Mouse (Mus musculus) G1E-ER4 (cell line): ENCODE data around the gene Slc25a12. TPM values are rescaled to one million over a fixed set of nuclear protein-coding genes. Genes with fewer than 3 reads are reported as not detected.

Experiments
- GATA1 ChIP-seq: IDR thresholded peaks from one replicate; pipeline ENCODE4 v1.8.0; 2012; ENCODE audit warnings: low read length, inconsistent platforms
- polyA plus RNA-seq: library from polyadenylated mRNA; stranded (reverse); fragments of >175 nt; gene quantifications from 2 replicates; pipeline ENCODE4 v1.2.3, GENCODE M21; 2012

Gene Slc25a12
- polyA plus RNA-seq, 1 experiment: 5.0 TPM

GRCm38 (mm10) chr2:71354055-71354425 is 13.5 kb downstream of the Slc25a12 start:
- TF ChIP-seq GATA1: no peak

GRCm38 (mm10) chr2:71353306-71354054 is 14.1 kb downstream of the Slc25a12 start:
- no peak for TF ChIP-seq GATA1

GRCm38 (mm10) chr2:71351727-71351987 is 15.9 kb downstream of the Slc25a12 start:
- TF ChIP-seq GATA1: no peak

- TF ChIP-seq GATA1: no peak
Measured at GRCm38 (mm10) chr2:71350904-71351726, 16.4 kb downstream of the Slc25a12 start.

- no peak for TF ChIP-seq GATA1
Measured at GRCm38 (mm10) chr2:71350181-71350580, 17.4 kb downstream of the Slc25a12 start.

GRCm38 (mm10) chr2:71349511-71349910 is 18.0 kb downstream of the Slc25a12 start:
- no peak for TF ChIP-seq GATA1

- no peak for TF ChIP-seq GATA1
Measured at GRCm38 (mm10) chr2:71347732-71348490, 19.6 kb downstream of the Slc25a12 start.

- TF ChIP-seq GATA1: no peak
Measured at GRCm38 (mm10) chr2:71347160-71347559, 20.4 kb downstream of the Slc25a12 start.

GRCm38 (mm10) chr2:71343884-71344640 is 23.5 kb downstream of the Slc25a12 start:
- TF ChIP-seq GATA1: no peak

- TF ChIP-seq GATA1: no peak
Measured at GRCm38 (mm10) chr2:71340126-71340525, 27.4 kb downstream of the Slc25a12 start.

GRCm38 (mm10) chr2:71338145-71338796 is 29.3 kb downstream of the Slc25a12 start:
- TF ChIP-seq GATA1: no peak

- TF ChIP-seq GATA1: no peak
Measured at GRCm38 (mm10) chr2:71336631-71337030, 30.9 kb downstream of the Slc25a12 start.

GRCm38 (mm10) chr2:71336209-71336608 is 31.3 kb downstream of the Slc25a12 start:
- TF ChIP-seq GATA1: no peak

- no peak for TF ChIP-seq GATA1
Measured at GRCm38 (mm10) chr2:71333986-71334822, 33.3 kb downstream of the Slc25a12 start.

- TF ChIP-seq GATA1: no peak
Measured at GRCm38 (mm10) chr2:71329761-71330160, 37.8 kb downstream of the Slc25a12 start.
